Mouse (Mus musculus): ENCODE data around the gene Slc9a8.

GRCm38 (mm10) chr2:167405101-167405880 is 16.2 kb upstream of the Slc9a8 start:
- no peak for TF ChIP-seq CTCF (IDR thresholded peaks at IDR 0.05; ENCODE audit: low read depth)
- TF ChIP-seq EP300 (IDR thresholded peaks at IDR 0.05; ENCODE audit: low read depth): no peak

Measured in liver, postnatal 0 days (tissue).